Mouse (Mus musculus): ENCODE results near the gene Car2. TPM values are rescaled to one million over a fixed set of nuclear protein-coding genes. Genes with fewer than 3 reads are reported as not detected.

Gene Car2
- polyA plus RNA-seq (2015; fragmentation: Nextera tagmentation; extraction: Ambion mirVana): 52.2 and 65.5 TPM in 2 replicates

GRCm38 (mm10) chr3:14886102-14887098, at the start of gene Car2:
Gene Car2, plus strand, starts transcription at chr3:14886273.
- H3K36me3 ChIP-seq (ENCODE audit: control insufficient read depth, insufficient read depth, low read length): no peaks in the 10 kb centered on the region
- under 1% methylated on average over 71 of the region's 95 CpGs for whole genome bisulfite sequencing
- peak within 1 kb of the TSS; percentile 82 for H3K4me2 ChIP-seq (ENCODE audit: low read length)
- H3K9ac ChIP-seq (ENCODE audit: low read depth, low read length): peak within 1 kb of the TSS; percentile 88
- H3K9me3 ChIP-seq (ENCODE audit: control insufficient read depth, low read length): no peaks in the 10 kb centered on the region
- peak; percentile 92 for ATAC-seq
- peak within 1 kb of the TSS; percentile 81 for H3K27ac ChIP-seq (ENCODE audit: low read depth, low read length)
- H3K27me3 ChIP-seq (replicated peaks; ENCODE audit: control insufficient read depth, insufficient read depth, low read length): no peaks in the 10 kb centered on the region
- H3K4me3 ChIP-seq (ENCODE audit: low read length): peak within 1 kb of the TSS; percentile 94
- H3K4me1 ChIP-seq (ENCODE audit: control insufficient read depth, insufficient read depth, low read depth, low read length): no peaks in the 10 kb centered on the region; the same call in 1 of the 2 replicates

- no peak for ATAC-seq
- H3K9ac ChIP-seq (ENCODE audit: low read depth, low read length): no peak overlapping the region
- no peaks in the 10 kb centered on the region for H3K9me3 ChIP-seq (ENCODE audit: control insufficient read depth, low read length)
- WGBS: 95% methylated on average over 1 of the region's 1 CpGs
- no peaks in the 10 kb centered on the region for H3K36me3 ChIP-seq (ENCODE audit: control insufficient read depth, insufficient read depth, low read length)
- H3K27me3 ChIP-seq (replicated peaks; ENCODE audit: control insufficient read depth, insufficient read depth, low read length): no peaks in the 10 kb centered on the region
- H3K4me3 ChIP-seq (ENCODE audit: low read length): no peak overlapping the region
- no peak overlapping the region for H3K4me2 ChIP-seq (ENCODE audit: low read length)
- no peaks in the 10 kb centered on the region for H3K4me1 ChIP-seq (ENCODE audit: control insufficient read depth, insufficient read depth, low read depth, low read length)
- no peak overlapping the region for H3K27ac ChIP-seq (ENCODE audit: low read depth, low read length)
Observed at GRCm38 (mm10) chr3:14838936-14839335, 47.1 kb upstream of the Car2 start.

- no peak overlapping the region for H3K4me2 ChIP-seq (ENCODE audit: low read length)
- no peaks in the 10 kb centered on the region for H3K27me3 ChIP-seq (replicated peaks; ENCODE audit: control insufficient read depth, insufficient read depth, low read length)
- H3K4me1 ChIP-seq (ENCODE audit: control insufficient read depth, insufficient read depth, low read depth, low read length): no peaks in the 10 kb centered on the region
- no peak for ATAC-seq
- H3K9ac ChIP-seq (ENCODE audit: low read depth, low read length): no peak overlapping the region
- H3K36me3 ChIP-seq (ENCODE audit: control insufficient read depth, insufficient read depth, low read length): no peaks in the 10 kb centered on the region
- no peak overlapping the region for H3K27ac ChIP-seq (ENCODE audit: low read depth, low read length)
- H3K9me3 ChIP-seq (ENCODE audit: control insufficient read depth, low read length): no peaks in the 10 kb centered on the region; the same call in 1 of the 2 replicates
- 83% methylated on average over 3 of the region's 3 CpGs for WGBS
- no peak overlapping the region for H3K4me3 ChIP-seq (ENCODE audit: low read length)
Observed at GRCm38 (mm10) chr3:14839466-14840118, 46.5 kb upstream of the Car2 start.

- H3K4me1 ChIP-seq (ENCODE audit: control insufficient read depth, insufficient read depth, low read depth, low read length): no peaks in the 10 kb centered on the region
- H3K4me3 ChIP-seq (ENCODE audit: low read length): no peak overlapping the region
- no peak overlapping the region for H3K4me2 ChIP-seq (ENCODE audit: low read length)
- 98% methylated on average over 2 of the region's 2 CpGs for WGBS
- ATAC-seq: no peak
- no peak overlapping the region for H3K9ac ChIP-seq (ENCODE audit: low read depth, low read length)
- no peaks in the 10 kb centered on the region; the same call in 1 of the 2 replicates for H3K9me3 ChIP-seq (ENCODE audit: control insufficient read depth, low read length)
- H3K27me3 ChIP-seq (replicated peaks; ENCODE audit: control insufficient read depth, insufficient read depth, low read length): no peaks in the 10 kb centered on the region
- no peak overlapping the region for H3K27ac ChIP-seq (ENCODE audit: low read depth, low read length)
- H3K36me3 ChIP-seq (ENCODE audit: control insufficient read depth, insufficient read depth, low read length): no peaks in the 10 kb centered on the region
Observed at GRCm38 (mm10) chr3:14848587-14849254, 37.4 kb upstream of the Car2 start.

- no peaks in the 10 kb centered on the region for H3K4me1 ChIP-seq (ENCODE audit: control insufficient read depth, insufficient read depth, low read depth, low read length)
- no peaks in the 10 kb centered on the region for H3K27me3 ChIP-seq (replicated peaks; ENCODE audit: control insufficient read depth, insufficient read depth, low read length)
- 76% methylated on average over 5 of the region's 5 CpGs for WGBS
- H3K27ac ChIP-seq (ENCODE audit: low read depth, low read length): no peak overlapping the region
- H3K9ac ChIP-seq (ENCODE audit: low read depth, low read length): no peak overlapping the region
- no peak for ATAC-seq
- no peaks in the 10 kb centered on the region for H3K36me3 ChIP-seq (ENCODE audit: control insufficient read depth, insufficient read depth, low read length)
- H3K4me2 ChIP-seq (ENCODE audit: low read length): no peak overlapping the region
- H3K9me3 ChIP-seq (ENCODE audit: control insufficient read depth, low read length): no peaks in the 10 kb centered on the region
- H3K4me3 ChIP-seq (ENCODE audit: low read length): no peak overlapping the region
Observed at GRCm38 (mm10) chr3:14853966-14854365, 32.1 kb upstream of the Car2 start.

GRCm38 (mm10) chr3:14854446-14854845, 31.6 kb upstream of the Car2 start:
- Histone ChIP-seq H3K4me3 (ENCODE audit: low read length) (no peak overlapping the region), H3K9me3 (ENCODE audit: control insufficient read depth, low read length) (no peaks in the 10 kb centered on the region), H3K4me1 (ENCODE audit: control insufficient read depth, insufficient read depth, low read depth, low read length) (no peaks in the 10 kb centered on the region), H3K9ac (ENCODE audit: low read depth, low read length) (no peak overlapping the region), H3K36me3 (ENCODE audit: control insufficient read depth, insufficient read depth, low read length) (no peaks in the 10 kb centered on the region), H3K27me3 (replicated peaks; ENCODE audit: control insufficient read depth, insufficient read depth, low read length) (no peaks in the 10 kb centered on the region), H3K27ac (ENCODE audit: low read depth, low read length) (no peak overlapping the region), H3K4me2 (ENCODE audit: low read length) (no peak overlapping the region)
- ATAC-seq: no peak; the same call in 1 of the 2 replicates
- 62% methylated on average over 1 of the region's 1 CpGs for WGBS

GRCm38 (mm10) chr3:14857874-14858273, 28.2 kb upstream of the Car2 start:
- WGBS: 93% methylated on average over 3 of the region's 3 CpGs
- no peak overlapping the region for H3K4me3 ChIP-seq (ENCODE audit: low read length)
- H3K36me3 ChIP-seq (ENCODE audit: control insufficient read depth, insufficient read depth, low read length): no peaks in the 10 kb centered on the region
- H3K4me2 ChIP-seq (ENCODE audit: low read length): no peak overlapping the region
- H3K27ac ChIP-seq (ENCODE audit: low read depth, low read length): no peak overlapping the region
- no peak for ATAC-seq
- H3K4me1 ChIP-seq (ENCODE audit: control insufficient read depth, insufficient read depth, low read depth, low read length): peaks cover 4% of the 10 kb centered on the region
- no peaks in the 10 kb centered on the region for H3K27me3 ChIP-seq (replicated peaks; ENCODE audit: control insufficient read depth, insufficient read depth, low read length)
- no peak overlapping the region for H3K9ac ChIP-seq (ENCODE audit: low read depth, low read length)
- no peaks in the 10 kb centered on the region for H3K9me3 ChIP-seq (ENCODE audit: control insufficient read depth, low read length)

- Histone ChIP-seq H3K4me1 (ENCODE audit: control insufficient read depth, insufficient read depth, low read depth, low read length) (peaks cover 4% of the 10 kb centered on the region), H3K36me3 (ENCODE audit: control insufficient read depth, insufficient read depth, low read length) (no peaks in the 10 kb centered on the region), H3K9me3 (ENCODE audit: control insufficient read depth, low read length) (no peaks in the 10 kb centered on the region), H3K27ac (ENCODE audit: low read depth, low read length) (no peak overlapping the region), H3K27me3 (replicated peaks; ENCODE audit: control insufficient read depth, insufficient read depth, low read length) (no peaks in the 10 kb centered on the region), H3K4me3 (ENCODE audit: low read length) (no peak overlapping the region), H3K4me2 (ENCODE audit: low read length) (no peak overlapping the region), H3K9ac (ENCODE audit: low read depth, low read length) (no peak overlapping the region)
- 75% methylated on average over 3 of the region's 3 CpGs for WGBS
- no peak for ATAC-seq
Observed at GRCm38 (mm10) chr3:14860291-14860690, 25.8 kb upstream of the Car2 start.

GRCm38 (mm10) chr3:14861165-14861564, 24.9 kb upstream of the Car2 start:
- 84% methylated on average over 1 of the region's 1 CpGs for WGBS

More at GRCm38 (mm10) chr3:14861165-14861564, 24.9 kb upstream of the Car2 start:
- no peaks in the 10 kb centered on the region for H3K27me3 ChIP-seq (replicated peaks; ENCODE audit: control insufficient read depth, insufficient read depth, low read length)
- H3K9me3 ChIP-seq (ENCODE audit: control insufficient read depth, low read length): no peaks in the 10 kb centered on the region
- no peak overlapping the region for H3K4me2 ChIP-seq (ENCODE audit: low read length)
- H3K4me1 ChIP-seq (ENCODE audit: control insufficient read depth, insufficient read depth, low read depth, low read length): peaks cover 4% of the 10 kb centered on the region
- H3K36me3 ChIP-seq (ENCODE audit: control insufficient read depth, insufficient read depth, low read length): no peaks in the 10 kb centered on the region
- no peak overlapping the region for H3K27ac ChIP-seq (ENCODE audit: low read depth, low read length)
- no peak overlapping the region for H3K9ac ChIP-seq (ENCODE audit: low read depth, low read length)
- no peak overlapping the region for H3K4me3 ChIP-seq (ENCODE audit: low read length)
- no peak for ATAC-seq
